Mouse (Mus musculus): ENCODE results near the gene Klhl40. TPM values are rescaled to one million over a fixed set of nuclear protein-coding genes. Genes with fewer than 3 reads are reported as not detected.

The Klhl40 gene
- polyA plus RNA-seq, 1 experiment from 2014 or later, result 0.39 TPM

DNA sequence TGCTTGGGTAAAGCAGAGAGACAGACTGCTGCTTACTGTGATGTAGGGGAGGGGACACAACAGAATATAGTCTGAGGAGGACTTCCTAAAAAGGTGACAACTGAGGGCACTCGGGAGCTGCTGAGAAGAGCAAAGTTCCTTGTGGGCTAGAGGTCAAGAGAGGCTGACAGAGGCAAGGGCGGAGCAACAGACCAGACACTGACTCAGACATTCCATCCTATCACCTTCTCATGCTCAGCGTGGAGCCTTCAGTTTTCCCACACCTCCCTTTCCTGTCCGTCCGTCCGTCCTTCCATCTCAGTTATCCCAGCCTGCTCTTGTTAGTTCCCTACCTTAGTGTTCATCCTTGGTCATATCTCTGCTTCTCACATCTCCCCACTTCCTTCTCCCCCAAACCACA is 37.8 kb downstream of the Klhl40 start:
- Histone ChIP-seq H3K36me3 (no peaks in the 10 kb centered on the region), H3K9ac (no peak overlapping the region), H3K27ac (no peak overlapping the region), H3K4me2 (replicated peaks) (no peak overlapping the region), H3K4me3 (replicated peaks) (no peak overlapping the region), H3K9me3 (no peaks in the 10 kb centered on the region), H3K27me3 (replicated peaks) (no peaks in the 10 kb centered on the region), H3K4me1 (replicated peaks) (peaks cover 3% of the 10 kb centered on the region; the same call in 1 of the 2 replicates)
- no peak for ATAC-seq
- WGBS, result 55% methylated on average over 6 of the region's 6 CpGs

DNA sequence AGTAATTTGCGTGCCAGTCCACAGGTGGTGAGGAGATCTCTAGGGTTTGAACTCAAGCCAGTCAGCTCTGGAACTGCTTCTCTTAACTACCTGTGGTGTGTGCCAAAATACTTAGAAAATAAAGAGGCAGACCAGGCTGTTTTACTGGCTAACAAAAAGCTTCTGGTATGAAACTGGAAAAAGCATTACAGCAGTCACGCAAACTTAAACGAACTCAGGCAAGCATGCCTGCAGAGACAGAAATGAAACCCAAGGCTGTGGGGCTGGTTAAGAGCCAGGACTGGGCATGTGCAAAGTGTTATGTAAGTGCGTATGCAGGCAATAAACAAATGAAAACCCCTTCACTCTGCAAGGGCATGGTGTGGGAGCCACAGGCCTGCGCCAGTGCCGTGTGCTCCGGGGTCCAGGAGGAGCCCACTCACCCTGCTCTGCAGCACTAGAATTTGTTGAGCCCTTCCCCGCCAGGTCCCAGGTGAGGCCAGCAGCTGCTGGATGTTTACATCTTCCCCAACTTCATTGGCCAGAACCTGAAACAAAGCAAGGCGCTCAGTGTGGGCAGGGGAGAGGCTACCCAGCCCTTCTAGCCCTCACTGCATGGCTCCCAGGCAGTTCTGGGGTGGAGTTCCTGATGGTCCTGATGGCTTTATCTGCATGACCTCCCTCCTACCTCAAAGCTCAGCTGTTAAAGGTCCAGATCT is 41.8 kb downstream of the Klhl40 start:
- Histone ChIP-seq H3K9ac (no peak overlapping the region), H3K4me1 (replicated peaks) (0 out of 2 replicates have a peak, but pooled peaks cover 3% of the 10 kb centered on the region), H3K27me3 (replicated peaks) (no peaks in the 10 kb centered on the region), H3K36me3 (no peaks in the 10 kb centered on the region), H3K4me3 (replicated peaks) (no peak overlapping the region), H3K27ac (no peak overlapping the region), H3K9me3 (no peaks in the 10 kb centered on the region), H3K4me2 (replicated peaks) (no peak overlapping the region)
- ATAC-seq, result no peak
- WGBS, result 43% methylated on average over 9 of the region's 9 CpGs

DNA sequence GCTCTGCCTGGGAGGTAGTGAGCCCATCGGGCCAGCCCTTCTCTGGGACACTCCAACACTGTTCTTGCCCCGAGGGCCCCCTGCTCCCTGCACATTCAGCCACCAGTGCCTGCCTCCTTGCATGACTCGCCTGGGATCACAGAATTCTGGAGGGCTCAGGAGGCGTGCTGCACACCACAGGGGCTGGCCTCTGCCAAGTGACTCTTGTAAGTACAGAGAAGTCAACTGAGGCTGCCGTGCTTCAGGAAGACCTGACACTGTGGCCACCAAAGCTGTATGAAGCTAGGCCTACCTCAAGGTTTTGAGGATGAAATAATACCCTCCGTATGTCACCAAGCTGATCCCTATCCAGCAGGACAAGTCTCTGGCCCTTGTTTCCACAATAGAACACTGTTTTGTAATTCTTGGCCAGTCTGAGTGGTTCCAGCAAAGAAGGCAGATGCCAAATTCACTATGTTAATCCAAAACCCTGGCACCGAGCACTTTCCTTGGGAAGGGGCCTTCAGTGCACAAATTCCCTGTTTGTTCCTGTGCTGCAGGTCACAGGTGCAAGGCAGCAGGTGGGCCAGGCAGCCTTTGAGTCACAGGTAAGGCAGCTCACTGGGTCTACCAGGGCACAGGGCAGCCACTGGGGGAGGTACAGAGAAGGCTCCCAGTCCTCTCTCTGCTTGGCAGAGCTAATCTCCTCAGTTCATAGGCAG is 42.5 kb downstream of the Klhl40 start:
- no peak overlapping the region for H3K27ac ChIP-seq
- no peak for ATAC-seq
- WGBS, result 62% methylated on average over 7 of the region's 7 CpGs

DNA sequence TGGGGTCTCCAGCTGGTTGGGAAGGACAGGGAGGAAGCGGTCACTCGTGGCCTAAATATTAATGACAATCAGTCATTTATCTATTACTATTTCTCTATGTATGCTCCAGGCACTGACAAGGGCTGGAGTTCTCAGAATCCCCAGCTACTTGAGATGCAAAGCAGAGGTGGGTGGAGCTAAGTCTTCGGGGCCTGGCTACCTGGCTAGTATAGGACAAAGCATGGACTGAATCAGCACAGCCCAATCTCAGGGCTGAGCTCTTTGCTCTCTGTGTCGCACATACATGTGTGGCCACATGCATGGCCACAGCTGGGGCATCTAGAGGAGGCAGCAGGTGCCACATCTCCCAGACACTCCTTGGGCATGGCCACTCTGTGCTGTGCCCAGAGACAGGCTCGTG is 43.4 kb downstream of the Klhl40 start:
- no peak overlapping the region for H3K27ac ChIP-seq
- ATAC-seq, result no peak
- no peaks in the 10 kb centered on the region for H3K27me3 ChIP-seq (replicated peaks)
- H3K9me3 ChIP-seq, result no peaks in the 10 kb centered on the region
- WGBS, result 66% methylated on average over 5 of the region's 5 CpGs
- H3K4me1 ChIP-seq (replicated peaks), result 0 out of 2 replicates have a peak, but pooled peaks cover 3% of the 10 kb centered on the region
- no peak overlapping the region for H3K9ac ChIP-seq
- H3K36me3 ChIP-seq, result no peaks in the 10 kb centered on the region
- H3K4me2 ChIP-seq (replicated peaks), result no peak overlapping the region
- no peak overlapping the region for H3K4me3 ChIP-seq (replicated peaks)

More for the DNA sequence above, 42.5 kb downstream of the Klhl40 start:
- Histone ChIP-seq H3K4me2 (replicated peaks) (no peak overlapping the region), H3K36me3 (no peaks in the 10 kb centered on the region), H3K27me3 (replicated peaks) (no peaks in the 10 kb centered on the region), H3K4me1 (replicated peaks) (0 out of 2 replicates have a peak, but pooled peaks cover 3% of the 10 kb centered on the region), H3K9me3 (no peaks in the 10 kb centered on the region), H3K4me3 (replicated peaks) (no peak overlapping the region), H3K9ac (no peak overlapping the region)

DNA sequence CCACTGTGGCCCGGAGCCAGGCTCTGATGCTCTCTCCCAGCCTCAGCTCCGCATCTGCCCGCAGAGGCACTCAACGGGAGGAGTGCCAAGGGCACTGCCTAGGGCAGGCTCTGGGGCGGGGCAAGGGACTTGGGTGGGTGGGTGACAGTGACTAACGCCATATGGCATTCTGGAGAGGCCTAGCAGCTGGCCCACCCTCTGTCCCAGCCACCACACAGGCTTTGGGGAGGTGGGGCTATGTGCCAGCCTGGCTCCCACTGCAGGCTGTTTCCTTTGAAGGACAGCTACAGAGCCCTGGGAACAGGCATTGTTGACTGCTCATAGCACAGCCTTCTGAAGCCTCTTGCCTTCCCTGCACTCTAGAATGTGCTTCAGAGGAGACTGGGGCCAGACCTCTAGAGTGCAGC is 45.2 kb downstream of the Klhl40 start:
- Histone ChIP-seq H3K36me3 (no peaks in the 10 kb centered on the region), H3K9ac (no peak overlapping the region), H3K27me3 (replicated peaks) (no peaks in the 10 kb centered on the region), H3K27ac (no peak overlapping the region), H3K4me1 (replicated peaks) (0 out of 2 replicates have a peak, but pooled peaks cover 3% of the 10 kb centered on the region), H3K4me2 (replicated peaks) (no peak overlapping the region), H3K9me3 (no peaks in the 10 kb centered on the region), H3K4me3 (replicated peaks) (no peak overlapping the region)
- WGBS, result 65% methylated on average over 6 of the region's 6 CpGs
- ATAC-seq, result no peak

DNA sequence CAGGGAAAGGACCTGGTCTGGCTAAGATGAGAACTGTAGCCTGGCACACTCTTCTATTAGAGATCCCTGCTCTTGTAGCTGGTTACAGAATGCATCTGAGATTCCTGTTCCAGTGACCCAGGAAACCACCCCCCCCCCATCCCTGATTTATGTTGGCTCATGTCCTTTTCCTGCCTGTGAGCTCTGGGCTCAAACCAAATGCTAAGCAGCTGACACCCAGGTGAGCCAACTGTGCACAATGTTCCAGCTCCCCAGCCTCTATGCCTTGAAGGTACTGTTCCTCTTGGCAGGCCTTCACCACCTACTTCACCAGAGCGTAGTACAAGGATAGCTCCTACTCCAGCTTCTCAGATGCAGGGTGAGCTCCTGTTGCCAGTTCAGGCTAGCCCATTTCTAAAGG is 45.6 kb downstream of the Klhl40 start:
- 89% methylated on average over 1 of the region's 1 CpGs for WGBS
- no peak overlapping the region for H3K27ac ChIP-seq
- no peaks in the 10 kb centered on the region for H3K27me3 ChIP-seq (replicated peaks)
- no peak overlapping the region for H3K4me2 ChIP-seq (replicated peaks)
- no peak overlapping the region for H3K9ac ChIP-seq
- H3K4me3 ChIP-seq (replicated peaks), result no peak overlapping the region
- no peaks in the 10 kb centered on the region for H3K9me3 ChIP-seq
- no peaks in the 10 kb centered on the region for H3K36me3 ChIP-seq
- H3K4me1 ChIP-seq (replicated peaks), result 0 out of 2 replicates have a peak, but pooled peaks cover 3% of the 10 kb centered on the region
- no peak for ATAC-seq

DNA sequence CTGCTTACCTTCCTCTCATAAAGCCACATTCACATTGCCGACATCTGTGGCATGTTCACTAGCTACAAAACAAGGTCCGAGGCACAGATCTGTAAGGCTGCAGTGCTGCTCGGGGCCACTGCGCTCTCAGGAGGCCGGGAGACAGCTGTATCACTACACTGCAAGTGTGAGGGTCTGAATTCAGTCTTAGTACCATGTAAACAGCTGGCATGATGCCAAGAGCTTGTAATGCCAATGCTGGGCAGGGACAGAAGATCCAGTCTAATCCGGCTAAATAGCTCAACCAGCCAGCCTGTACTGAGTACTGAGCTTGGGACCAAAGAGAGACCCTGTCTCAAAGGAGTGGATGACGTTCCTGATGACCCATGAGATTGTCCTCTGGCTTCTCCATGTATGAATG is 46.6 kb downstream of the Klhl40 start:
- H3K4me1 ChIP-seq (replicated peaks), result 0 out of 2 replicates have a peak, but pooled peaks cover 3% of the 10 kb centered on the region
- no peak overlapping the region for H3K27ac ChIP-seq
- WGBS, result 81% methylated on average over 7 of the region's 7 CpGs
- no peak overlapping the region for H3K9ac ChIP-seq
- H3K4me3 ChIP-seq (replicated peaks), result no peak overlapping the region
- H3K36me3 ChIP-seq, result no peaks in the 10 kb centered on the region
- H3K4me2 ChIP-seq (replicated peaks), result no peak overlapping the region
- H3K27me3 ChIP-seq (replicated peaks), result no peaks in the 10 kb centered on the region
- ATAC-seq, result no peak
- H3K9me3 ChIP-seq, result no peaks in the 10 kb centered on the region

DNA sequence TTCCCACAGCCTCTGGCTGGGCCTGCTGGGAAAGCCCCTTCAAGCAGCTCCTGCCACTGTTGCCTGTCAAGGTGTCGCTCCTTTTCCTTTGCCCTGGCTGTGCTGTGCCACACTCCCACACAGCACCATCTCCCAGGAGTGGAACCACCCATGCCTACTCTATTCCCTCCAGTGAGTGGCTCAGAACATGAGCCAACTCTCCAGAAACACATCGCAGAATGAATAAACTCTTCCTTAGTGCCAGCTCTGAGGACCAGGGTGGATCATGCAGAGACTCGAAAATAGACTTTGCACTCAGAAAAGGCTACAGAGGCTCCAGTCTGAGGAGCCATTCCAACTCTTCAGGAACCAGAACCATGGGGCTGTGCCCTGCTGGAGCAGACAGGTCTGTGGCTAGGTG is 48.9 kb downstream of the Klhl40 start:
- Histone ChIP-seq H3K4me2 (replicated peaks) (no peak overlapping the region), H3K4me3 (replicated peaks) (no peak overlapping the region), H3K27ac (no peak overlapping the region), H3K36me3 (no peaks in the 10 kb centered on the region), H3K9me3 (no peaks in the 10 kb centered on the region), H3K9ac (no peak overlapping the region), H3K4me1 (replicated peaks) (no peaks in the 10 kb centered on the region), H3K27me3 (replicated peaks) (no peaks in the 10 kb centered on the region)
- ATAC-seq, result no peak
- 86% methylated on average over 3 of the region's 3 CpGs for WGBS

DNA sequence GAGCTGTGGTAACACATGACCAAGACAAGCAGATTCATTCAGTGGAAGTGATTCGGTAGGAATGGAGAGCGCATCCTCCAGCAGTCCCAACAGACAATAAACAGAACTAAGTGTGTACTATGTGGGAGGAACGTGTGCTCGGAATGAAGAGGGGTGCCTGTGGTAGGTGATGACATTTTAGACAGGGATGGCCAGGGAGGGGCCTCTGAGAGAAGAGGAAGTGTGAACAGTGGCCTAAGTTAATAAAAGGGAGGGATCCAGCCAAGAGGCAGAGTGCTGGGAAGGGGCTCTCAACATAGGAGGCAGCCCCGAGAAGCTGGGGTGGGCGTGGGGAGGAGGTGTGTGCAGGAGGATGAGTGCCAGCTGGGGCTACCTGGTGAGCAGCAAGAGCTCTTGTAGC is 50.9 kb downstream of the Klhl40 start:
- Histone ChIP-seq H3K4me3 (replicated peaks) (no peak overlapping the region), H3K9ac (no peak overlapping the region), H3K27me3 (replicated peaks) (no peaks in the 10 kb centered on the region), H3K36me3 (no peaks in the 10 kb centered on the region), H3K27ac (no peak overlapping the region), H3K4me2 (replicated peaks) (no peak overlapping the region), H3K4me1 (replicated peaks) (no peaks in the 10 kb centered on the region), H3K9me3 (no peaks in the 10 kb centered on the region)
- ATAC-seq, result no peak
- WGBS, result 57% methylated on average over 6 of the region's 6 CpGs

DNA sequence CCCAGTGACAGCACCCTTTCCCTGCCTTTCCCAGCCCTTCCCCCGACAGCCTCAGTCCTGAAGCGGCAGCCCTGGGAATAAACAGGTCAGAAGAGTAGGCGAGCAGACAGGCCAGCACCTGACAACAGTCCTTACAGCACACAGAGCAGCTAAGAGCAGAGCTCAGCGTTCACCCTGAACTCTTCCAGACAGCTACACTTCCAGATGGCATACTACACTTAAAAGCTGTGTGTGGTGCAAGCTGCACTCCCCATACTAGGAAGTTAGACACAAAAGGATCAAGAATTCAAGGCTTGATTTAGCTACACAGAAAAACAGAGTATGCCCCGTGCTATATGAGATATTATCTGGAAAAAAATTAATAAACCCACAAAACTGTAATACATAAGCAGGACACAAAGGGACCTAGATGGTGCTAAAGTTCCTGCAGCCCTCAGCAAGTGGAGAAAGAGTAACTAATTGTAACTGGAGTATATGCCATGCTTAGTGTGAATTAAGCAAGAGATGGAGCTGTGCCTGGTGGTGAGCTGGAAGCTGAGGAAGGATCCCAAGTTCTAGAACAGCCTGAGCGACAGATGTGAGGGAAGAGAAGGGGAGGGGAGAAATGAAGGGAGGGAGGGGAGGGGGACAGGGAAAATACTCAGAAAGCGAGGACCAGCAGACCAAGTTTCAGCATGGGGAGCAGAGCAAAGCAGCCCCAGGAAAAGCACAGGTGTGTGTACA is 52.0 kb downstream of the Klhl40 start:
- H3K36me3 ChIP-seq, result no peaks in the 10 kb centered on the region
- H3K9ac ChIP-seq, result no peak overlapping the region
- no peak for ATAC-seq
- H3K4me1 ChIP-seq (replicated peaks), result no peaks in the 10 kb centered on the region
- no peaks in the 10 kb centered on the region for H3K27me3 ChIP-seq (replicated peaks)
- H3K4me3 ChIP-seq (replicated peaks), result no peak overlapping the region
- 60% methylated on average over 7 of the region's 7 CpGs for WGBS
- no peak overlapping the region for H3K27ac ChIP-seq
- H3K4me2 ChIP-seq (replicated peaks), result no peak overlapping the region
- H3K9me3 ChIP-seq, result no peaks in the 10 kb centered on the region

DNA sequence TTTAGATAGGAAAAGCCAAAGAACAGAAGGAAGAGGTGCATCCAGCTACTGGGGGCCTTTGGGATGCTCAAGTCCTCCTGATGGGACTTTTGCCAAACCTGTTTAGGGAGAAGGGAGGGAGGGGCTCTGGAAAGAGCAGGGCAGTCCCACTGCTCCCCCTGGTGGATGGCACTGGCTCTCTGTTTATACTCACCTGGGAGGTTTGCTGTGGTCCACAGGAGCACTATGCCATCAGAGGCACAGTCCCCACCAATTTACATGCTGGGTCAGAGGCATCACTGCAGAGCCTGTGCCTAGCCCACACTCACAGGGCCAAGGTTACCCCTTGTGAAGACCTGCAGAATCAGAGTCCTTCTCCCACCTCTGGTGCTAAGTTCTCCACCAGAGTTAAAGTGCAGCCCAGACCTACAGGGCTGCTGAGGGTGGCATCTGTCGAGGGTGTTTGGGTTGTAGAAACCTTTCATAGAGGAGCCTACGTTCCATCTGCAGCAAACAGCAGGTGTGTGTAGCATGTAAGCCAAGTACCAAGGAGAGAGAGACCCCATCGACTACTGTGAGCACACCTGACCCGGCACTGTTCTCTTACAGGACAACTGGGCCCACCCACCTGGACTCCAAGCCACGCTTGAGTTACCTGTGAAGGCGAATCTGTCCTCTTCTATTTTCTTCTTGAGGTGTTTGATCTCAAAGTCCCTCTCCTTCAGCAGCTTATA is 53.0 kb downstream of the Klhl40 start:
- H3K9ac ChIP-seq, result no peak overlapping the region
- no peak for ATAC-seq
- no peaks in the 10 kb centered on the region for H3K4me1 ChIP-seq (replicated peaks)
- no peak overlapping the region for H3K4me2 ChIP-seq (replicated peaks)
- 0 out of 2 replicates have a peak, but pooled peaks cover under 1% of the 10 kb centered on the region for H3K9me3 ChIP-seq
- H3K27me3 ChIP-seq (replicated peaks), result no peaks in the 10 kb centered on the region
- no peaks in the 10 kb centered on the region for H3K36me3 ChIP-seq
- no peak overlapping the region for H3K27ac ChIP-seq
- WGBS, result 82% methylated on average over 6 of the region's 6 CpGs
- H3K4me3 ChIP-seq (replicated peaks), result no peak overlapping the region

DNA sequence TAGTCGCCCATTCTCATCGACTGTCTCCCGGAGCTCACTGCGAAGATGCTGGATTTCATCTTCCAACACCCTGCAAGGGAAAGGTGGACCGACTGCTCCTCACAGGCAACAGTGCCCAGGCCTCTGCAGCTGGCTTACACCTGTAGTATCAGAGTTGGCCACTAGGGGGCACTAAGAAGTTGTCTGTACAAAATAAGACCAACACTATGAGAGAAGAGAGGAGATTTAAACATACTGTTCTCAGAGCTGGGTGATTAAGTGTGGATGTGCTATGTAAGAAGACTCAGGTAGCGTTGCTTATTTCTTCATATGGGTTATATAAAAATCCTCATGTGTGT is 53.5 kb downstream of the Klhl40 start:
- Histone ChIP-seq H3K27ac (no peak overlapping the region), H3K9me3 (0 out of 2 replicates have a peak, but pooled peaks cover 4% of the 10 kb centered on the region), H3K4me3 (replicated peaks) (no peak overlapping the region), H3K36me3 (no peaks in the 10 kb centered on the region), H3K4me1 (replicated peaks) (no peaks in the 10 kb centered on the region), H3K4me2 (replicated peaks) (no peak overlapping the region), H3K27me3 (replicated peaks) (no peaks in the 10 kb centered on the region), H3K9ac (no peak overlapping the region)
- peak; percentile 69 for ATAC-seq
- WGBS, result 31% methylated on average over 6 of the region's 6 CpGs

All from intestine, embryonic 15.5 days (tissue).